Mouse (Mus musculus) neural tube, postnatal 0 days (tissue): ENCODE measurements around the gene Abo. TPM values are rescaled to one million over a fixed set of nuclear protein-coding genes. Genes with fewer than 3 reads are reported as not detected.

Source experiments
- polyA plus RNA-seq: library from polyadenylated mRNA; unstranded; fragments of >200 nt; fragmentation: Nextera tagmentation; extraction: Ambion mirVana; gene quantifications from 2 replicates; pipeline ENCODE4 v1.2.1, GENCODE M21; 2015

Abo gene
- polyA plus RNA-seq, result not detected in 2 replicates

GRCm38 (mm10) chr2:26864879-26865278 is at the start of gene Abo:
Gene Abo (minus strand): TSS chr2:26864979.

GRCm38 (mm10) chr2:26910124-26910993 is 45.6 kb upstream of the Abo start, which contains the start of the genes Med22 and Rpl7a:
Gene Med22 (minus strand): TSS chr2:26910677.
Gene Rpl7a (plus strand): TSS chr2:26910764.

GRCm38 (mm10) chr2:26902467-26903220 is 37.9 kb upstream of the Abo start, which contains the start of gene Surf6:
Gene Surf6 (minus strand): TSS chr2:26902879.

Other genes starting within 250 kb of the Abo start
- 148 and 150 TPM in 2 replicates for gene Fam69b, start 236.5 kb downstream of the Abo start, polyA plus RNA-seq
- not detected in 2 replicates for gene Lcn4, start 193.7 kb downstream of the Abo start, polyA plus RNA-seq
- 21.4 and 24.1 TPM in 2 replicates for gene Surf6, start 37.9 kb upstream of the Abo start, polyA plus RNA-seq
- gene Med22, start 45.7 kb upstream of the Abo start, polyA plus RNA-seq, result 87.1 and 97.3 TPM in 2 replicates
- 397 and 408 TPM in 2 replicates for gene Rpl7a, start 45.8 kb upstream of the Abo start, polyA plus RNA-seq
- 52.4 and 56.1 TPM in 2 replicates for gene Surf2, start 51.4 kb upstream of the Abo start, polyA plus RNA-seq
- 119 and 120 TPM in 2 replicates for gene Surf1, start 51.6 kb upstream of the Abo start, polyA plus RNA-seq
- gene Surf4, start 68.9 kb upstream of the Abo start, polyA plus RNA-seq, result 102 and 103 TPM in 2 replicates
- 0.06 and 0.68 TPM in 2 replicates for gene Stkld1, start 69.1 kb upstream of the Abo start, polyA plus RNA-seq
- 29.3 and 30.3 TPM in 2 replicates for gene Rexo4, start 99.4 kb upstream of the Abo start, polyA plus RNA-seq
- 0.05 and 0.59 TPM in 2 replicates for gene Adamts13, start 108.4 kb upstream of the Abo start, polyA plus RNA-seq
- 85.5 and 93.0 TPM in 2 replicates for gene Cacfd1, start 144.9 kb upstream of the Abo start, polyA plus RNA-seq
- 23.8 and 25.0 TPM in 2 replicates for gene Slc2a6, start 163.0 kb upstream of the Abo start, polyA plus RNA-seq
- not detected in 2 replicates for gene Mymk, start 207.2 kb upstream of the Abo start, polyA plus RNA-seq
- gene Adamtsl2, start 214.4 kb upstream of the Abo start, polyA plus RNA-seq, result 4.7 and 4.9 TPM in 2 replicates